Mouse (Mus musculus) brain, embryonic 14.5 days (tissue): ENCODE measurements at regions not wholly inside any gene's neighbourhood (a gene's known extent, or its start where the extent isn't known, plus 50 kb on each side); places are given as distances from the start of the nearest gene placed in this dataset.
"Not testable (repeated sequence)": the region's sequence is repeated elsewhere in the genome, so short reads cannot be mapped to it uniquely, and the experiment has no call there.

Source experiments
- DNase-seq: peaks from one replicate; pipeline ENCODE4 v3.0.0-alpha.2; 2011; ENCODE audit warnings: low read depth
- CTCF ChIP-seq: fragments of 200-500 bp; IDR thresholded peaks from 2 replicates; pipeline ENCODE4 v1.5.1; 2012; ENCODE audit warnings: inconsistent platforms, mild to moderate bottlenecking, moderate library complexity, borderline replicate concordance; ENCODE audit not compliant: insufficient read depth, insufficient read length; ENCODE audit errors: extremely low read depth
- POLR2A ChIP-seq: fragments of 200-500 bp; IDR thresholded peaks from 2 replicates; pipeline ENCODE4 v1.6.1; 2012; ENCODE audit warnings: mild to moderate bottlenecking, inconsistent platforms, borderline replicate concordance; ENCODE audit not compliant: poor library complexity, insufficient read depth, insufficient read length, severe bottlenecking; ENCODE audit errors: extremely low read depth

DNA sequence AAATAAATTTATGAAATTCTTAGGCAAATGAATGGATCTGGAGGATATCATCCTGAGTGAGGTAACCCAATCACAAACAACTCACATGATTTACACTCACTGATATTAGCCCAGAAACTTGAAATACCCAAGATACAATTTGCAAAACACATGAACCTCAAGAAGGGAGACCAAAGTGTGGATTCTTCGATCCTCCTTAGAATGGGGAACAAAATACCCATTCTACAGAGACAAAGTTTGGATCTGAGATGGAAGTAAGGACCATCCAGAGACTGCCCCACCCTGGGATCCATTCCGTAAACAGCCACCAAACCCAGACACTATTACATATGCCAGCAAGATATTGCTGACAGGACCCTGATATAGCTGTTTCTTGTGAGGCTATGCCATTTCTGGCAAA, 971.2 kb downstream of the Agbl1 start:
- DNase-seq, result not testable (repeated sequence)

DNA sequence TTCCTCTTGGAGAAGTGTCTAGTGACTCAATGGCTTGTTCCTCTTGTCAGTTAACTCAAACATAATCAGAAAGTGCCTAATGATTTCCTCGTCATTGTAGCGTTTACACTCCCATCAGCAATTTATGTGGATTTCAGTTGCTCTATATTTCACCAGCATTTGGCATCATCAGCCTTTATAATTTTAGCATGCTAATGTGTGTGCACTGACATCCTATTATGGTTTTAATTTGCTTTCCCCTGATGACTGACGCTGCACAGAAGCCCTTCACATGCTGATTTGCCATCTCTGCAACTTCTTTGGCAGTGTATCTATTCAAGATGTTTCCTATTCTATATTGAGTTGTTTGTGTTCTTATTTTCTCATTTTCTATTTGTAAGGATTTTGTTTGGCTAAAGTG, 975.9 kb downstream of the Agbl1 start:
- DNase-seq, result peak; percentile 71
- TF ChIP-seq POLR2A, result no peak
- no peak for TF ChIP-seq CTCF

DNA sequence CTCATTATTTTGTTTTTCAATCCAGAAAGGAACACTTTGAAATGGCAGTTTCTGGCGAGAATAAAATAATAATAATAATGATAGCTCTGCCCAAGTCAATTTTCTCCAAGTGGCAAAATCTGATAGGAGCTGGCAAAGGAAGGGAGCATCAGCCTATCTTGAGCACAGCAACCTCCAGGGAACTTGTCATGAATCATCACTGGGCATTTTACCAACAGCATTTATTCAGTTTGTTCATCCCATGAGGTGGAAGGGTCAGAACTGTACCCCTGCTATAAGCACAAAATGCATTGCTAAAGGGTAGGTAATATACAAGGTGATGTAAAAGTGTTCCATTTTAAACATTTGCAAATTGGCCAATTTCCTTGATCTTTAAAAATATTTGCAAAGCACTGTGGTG, 1019.7 kb downstream of the Agbl1 start:
- DNase-seq, result peak; percentile 8
- no peak for TF ChIP-seq POLR2A

DNA sequence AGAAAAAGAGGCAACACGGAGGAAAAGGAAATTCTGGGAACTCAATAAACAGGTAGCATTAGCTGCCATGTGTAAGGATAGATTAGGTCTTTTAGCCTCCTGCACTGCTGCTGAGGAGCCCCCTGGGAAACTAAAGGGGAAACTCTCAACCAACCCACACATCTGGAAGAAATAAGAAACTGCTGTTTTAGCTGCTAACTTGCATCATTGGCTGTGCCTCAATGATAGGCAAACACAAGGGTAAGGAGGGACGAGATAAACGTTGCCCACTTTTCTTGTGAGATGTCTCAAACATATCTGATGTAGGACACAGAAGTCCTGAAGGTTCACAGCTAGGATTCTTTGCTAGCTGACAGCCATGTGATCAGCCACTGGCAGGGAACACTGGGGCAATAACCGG, 1058.0 kb downstream of the Agbl1 start:
- TF ChIP-seq POLR2A, result no peak
- TF ChIP-seq CTCF, result no peak
- no peak for DNase-seq

DNA sequence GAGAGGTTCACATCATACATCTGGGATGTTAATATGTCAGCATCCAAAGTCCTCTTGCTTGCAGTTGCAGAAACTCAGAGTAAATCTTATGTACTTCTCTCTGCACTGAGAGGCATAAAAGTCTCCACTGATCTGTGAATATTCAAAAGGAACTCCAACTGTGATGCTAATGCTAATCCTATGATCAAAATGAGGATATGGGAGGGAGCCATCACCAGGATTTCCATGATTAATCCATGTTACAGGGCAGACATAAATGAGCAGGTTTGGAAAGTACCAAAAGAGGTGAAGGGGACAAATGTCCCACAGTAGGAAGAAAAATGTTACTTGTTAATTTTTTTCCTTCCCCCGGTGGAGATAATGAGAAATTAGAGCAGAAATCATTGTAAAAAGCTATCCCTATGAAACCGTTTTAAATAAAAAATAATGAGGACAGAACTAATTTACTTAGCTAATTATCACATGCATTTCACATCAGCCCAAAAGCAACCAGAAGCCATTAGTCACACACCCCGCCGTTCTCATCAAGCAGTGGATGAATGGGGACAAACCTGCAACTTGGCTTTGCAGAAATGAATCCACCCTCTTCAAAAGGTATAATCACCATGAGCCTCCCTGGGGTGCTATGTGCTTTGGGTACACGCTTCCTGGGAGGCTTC, 1065.4 kb downstream of the Agbl1 start:
- peak; percentile 78 for DNase-seq
- TF ChIP-seq POLR2A (no peak), CTCF (no peak)

DNA sequence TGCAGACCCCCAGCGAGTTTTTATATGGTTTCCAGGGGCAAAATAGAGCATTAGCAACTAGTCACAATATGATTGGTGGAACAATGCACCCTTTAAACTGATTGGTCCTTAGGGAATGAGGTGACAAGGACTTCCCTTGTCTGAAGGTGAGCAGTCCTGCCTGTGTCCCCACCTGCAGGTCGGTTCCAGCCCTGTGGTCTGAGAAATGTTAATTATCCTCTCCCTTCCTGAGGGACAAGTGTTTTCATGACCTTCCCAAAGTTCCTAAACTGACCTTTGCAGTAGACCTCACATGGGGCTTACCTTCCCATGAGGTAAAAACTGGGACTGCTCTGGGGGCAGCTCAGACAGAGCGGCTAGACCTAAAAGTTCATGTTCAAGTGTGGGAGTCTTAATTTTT, 1073.5 kb downstream of the Agbl1 start:
- TF ChIP-seq CTCF (no peak), POLR2A (no peak)
- no peak for DNase-seq

DNA sequence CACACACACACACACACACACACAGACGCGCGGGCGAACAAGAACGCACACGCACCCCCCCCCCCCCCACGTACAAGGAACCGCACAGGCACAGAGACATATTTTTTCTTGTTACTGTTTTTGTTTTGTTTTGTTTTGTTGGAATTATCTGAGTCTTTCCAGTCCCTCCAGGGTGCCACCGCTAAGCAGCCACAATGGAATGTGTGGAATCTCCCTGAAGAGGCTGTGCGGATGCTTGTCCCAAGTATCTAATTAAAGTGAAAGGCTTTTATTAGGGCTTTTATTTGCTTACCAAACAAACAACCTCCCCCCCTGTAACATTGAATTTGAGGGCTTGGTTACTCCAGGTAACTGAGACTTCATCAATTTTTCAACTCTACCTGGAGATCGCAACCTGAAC, 1074.2 kb downstream of the Agbl1 start:
- peak; percentile 55 for DNase-seq
- no peak for TF ChIP-seq CTCF
- TF ChIP-seq POLR2A, result no peak

DNA sequence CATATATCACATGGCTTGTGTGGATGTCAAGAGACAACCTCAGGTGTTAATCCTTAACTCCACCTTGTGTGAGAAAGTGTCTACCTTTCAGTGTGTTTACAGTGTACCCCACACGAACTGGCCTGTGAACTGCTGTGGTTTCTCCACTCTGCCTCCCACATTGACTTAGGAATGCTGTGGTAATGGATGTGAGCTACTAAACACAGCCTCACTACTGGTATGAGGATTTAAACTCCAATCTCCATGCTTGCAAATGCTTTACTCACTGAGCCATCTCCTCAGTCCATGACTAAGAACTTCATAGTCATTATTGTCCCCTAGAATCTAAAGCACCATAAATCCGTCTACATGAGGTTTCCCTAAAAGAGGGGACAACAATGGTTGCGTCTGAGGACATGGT, 1075.8 kb downstream of the Agbl1 start:
- DNase-seq, result no peak
- no peak for TF ChIP-seq CTCF

DNA sequence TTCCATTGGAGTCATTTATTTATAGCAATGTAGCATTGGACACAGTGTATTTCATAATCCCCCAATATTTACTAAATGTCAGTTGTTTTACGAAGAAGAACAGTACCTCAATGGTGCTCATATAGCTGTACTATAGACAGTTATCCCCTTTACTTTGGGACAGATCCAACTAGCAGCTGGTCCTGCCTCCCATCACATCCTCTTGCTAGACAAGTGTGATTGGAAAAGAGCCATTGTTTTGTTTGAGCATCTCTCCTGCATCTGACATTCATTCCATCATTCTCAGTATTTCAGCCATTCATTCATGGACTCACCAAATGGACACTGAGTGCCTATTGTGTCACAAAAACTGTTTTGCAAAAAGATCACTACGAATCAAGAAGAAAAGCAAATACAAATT, 1082.0 kb downstream of the Agbl1 start:
- DNase-seq, result peak; percentile 80
- TF ChIP-seq POLR2A, result no peak
- TF ChIP-seq CTCF, result no peak

DNA sequence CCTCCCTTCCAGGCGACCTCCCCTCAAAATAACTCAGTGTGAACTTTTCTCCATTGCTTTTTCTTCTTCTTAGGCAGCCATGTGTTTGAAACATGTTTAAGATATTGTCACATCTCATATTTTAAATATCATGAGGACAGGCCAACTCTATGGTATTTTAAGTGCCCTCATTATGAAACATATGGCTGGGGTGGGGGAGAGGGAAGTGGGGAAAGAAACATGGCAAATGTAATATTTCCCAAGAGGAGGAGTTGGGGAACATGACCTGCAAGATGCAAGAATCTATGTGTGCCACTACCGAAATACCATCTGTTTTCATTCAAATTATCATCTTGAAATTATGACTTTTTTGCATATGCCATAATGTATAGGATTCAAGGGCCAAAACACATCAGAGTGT, 1095.5 kb downstream of the Agbl1 start:
- peak; percentile 70 for DNase-seq
- no peak for TF ChIP-seq POLR2A

DNA sequence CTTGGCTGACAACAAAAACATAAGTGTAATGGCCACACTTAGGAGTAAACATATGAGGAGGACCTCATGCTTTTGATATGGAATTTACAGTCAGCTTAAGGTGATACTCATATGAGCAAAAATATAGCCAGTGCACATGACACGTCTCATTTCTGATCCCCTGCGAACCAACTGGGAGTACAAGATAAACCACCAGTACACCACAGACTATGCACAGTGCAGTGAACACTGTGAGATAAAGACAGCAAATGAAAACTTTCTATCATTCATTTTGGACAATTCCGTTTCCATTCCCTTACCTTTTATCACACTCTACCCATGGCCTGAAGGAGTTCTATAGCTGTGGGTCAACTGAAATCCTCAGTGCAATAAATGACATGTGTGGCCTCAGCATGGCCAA, 1097.1 kb downstream of the Agbl1 start:
- TF ChIP-seq POLR2A, result no peak
- TF ChIP-seq CTCF, result no peak
- no peak for DNase-seq

DNA sequence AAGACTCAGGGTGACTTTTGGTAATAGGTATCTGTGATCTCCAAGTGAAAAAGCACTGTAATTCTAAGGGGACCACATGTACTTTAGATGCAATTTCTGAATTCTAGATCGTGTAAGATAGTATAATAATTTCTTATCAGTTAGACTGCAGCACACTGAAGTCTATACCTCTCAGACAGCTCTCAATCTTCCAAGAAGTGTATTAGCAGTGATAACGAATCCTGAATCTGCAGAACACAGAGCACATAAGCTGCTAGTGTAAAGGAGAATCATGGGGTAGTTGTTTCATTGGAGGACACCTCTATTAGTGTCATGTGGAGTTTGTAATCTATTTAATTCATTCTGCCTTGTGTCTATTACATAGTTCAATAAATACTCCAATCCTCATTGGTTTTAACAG, 1097.8 kb downstream of the Agbl1 start:
- DNase-seq, result no peak
- TF ChIP-seq POLR2A, result no peak
- TF ChIP-seq CTCF, result no peak

DNA sequence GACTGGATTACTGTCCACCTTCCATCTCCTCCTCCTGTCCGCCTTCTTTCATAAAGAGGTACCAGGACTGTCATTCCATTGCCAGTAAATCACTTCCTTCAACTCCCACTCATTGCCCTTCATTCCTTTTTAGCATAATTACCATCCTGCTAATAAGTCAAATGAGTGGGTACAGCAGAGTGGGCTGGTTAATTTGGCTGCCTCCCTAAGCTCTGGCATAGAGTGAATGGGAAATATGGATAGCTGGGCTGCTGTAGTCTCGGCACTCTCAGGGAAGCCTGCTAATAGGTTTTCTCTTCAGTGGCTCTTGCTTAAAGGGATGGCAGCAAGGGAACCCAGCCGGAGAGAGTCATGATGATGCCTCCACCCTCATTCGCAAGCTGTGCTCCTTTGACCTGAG, 1108.9 kb downstream of the Agbl1 start:
- peak; percentile 79 for DNase-seq

More for the DNA sequence above, 1108.9 kb downstream of the Agbl1 start:
- no peak for TF ChIP-seq CTCF
- TF ChIP-seq POLR2A, result no peak
